Mouse (Mus musculus): ENCODE measurements around the gene Ndufs3. TPM values are rescaled to one million over a fixed set of nuclear protein-coding genes. Genes with fewer than 3 reads are reported as not detected.
"Not testable (repeated sequence)": the region's sequence is repeated elsewhere in the genome, so short reads cannot be mapped to it uniquely, and the experiment has no call there.

Gene Ndufs3
- polyA plus RNA-seq, 1 experiment from 2014 or later, result 190 TPM

DNA sequence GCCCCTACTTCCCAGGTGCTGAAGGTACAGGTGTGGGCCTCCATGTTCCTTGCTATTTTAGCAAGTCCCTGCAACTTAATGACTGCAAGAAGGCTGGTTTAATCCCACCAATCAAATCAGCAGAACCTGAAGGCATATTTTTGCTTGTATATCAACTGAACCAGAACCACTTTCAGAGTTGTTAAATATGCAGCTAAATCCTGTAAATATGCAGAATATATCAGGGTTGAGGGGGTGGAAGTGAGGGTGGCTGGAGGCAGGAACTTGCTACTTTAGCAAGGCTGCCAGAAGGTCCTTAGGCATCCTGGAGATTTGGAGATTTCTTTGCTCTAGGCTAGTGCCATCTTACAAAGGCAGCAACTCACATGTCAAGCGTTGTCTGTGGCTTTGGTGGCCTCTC lies 10.9 kb upstream of the Ndufs3 start:
- H3K4me3 ChIP-seq (ENCODE audit: low read depth, low read length), result no peak overlapping the region
- no peak overlapping the region for H3K27ac ChIP-seq (ENCODE audit: low read depth, low read length)
- H3K4me1 ChIP-seq (replicated peaks; ENCODE audit: control insufficient read depth, insufficient read depth, low read length), result peaks cover 2% of the 10 kb centered on the region; the same call in 1 of the 2 replicates
- no peaks in the 10 kb centered on the region for H3K9me3 ChIP-seq (ENCODE audit: control insufficient read depth, low read length)
- no peak overlapping the region for H3K9ac ChIP-seq (ENCODE audit: low read length)
- H3K36me3 ChIP-seq (ENCODE audit: control insufficient read depth, insufficient read depth, low read length), result no peaks in the 10 kb centered on the region; the same call in 1 of the 2 replicates
- no peak overlapping the region for H3K4me2 ChIP-seq (ENCODE audit: low read depth, low read length, severe bottlenecking)
- WGBS, result 88% methylated on average over 1 of the region's 1 CpGs
- DNase-seq (ENCODE audit: low spot score) (no peak), ATAC-seq (replicated peaks; ENCODE audit: low FRiP score) (no peak)
- no peaks in the 10 kb centered on the region for H3K27me3 ChIP-seq (ENCODE audit: control insufficient read depth, insufficient read depth, low read length)

DNA sequence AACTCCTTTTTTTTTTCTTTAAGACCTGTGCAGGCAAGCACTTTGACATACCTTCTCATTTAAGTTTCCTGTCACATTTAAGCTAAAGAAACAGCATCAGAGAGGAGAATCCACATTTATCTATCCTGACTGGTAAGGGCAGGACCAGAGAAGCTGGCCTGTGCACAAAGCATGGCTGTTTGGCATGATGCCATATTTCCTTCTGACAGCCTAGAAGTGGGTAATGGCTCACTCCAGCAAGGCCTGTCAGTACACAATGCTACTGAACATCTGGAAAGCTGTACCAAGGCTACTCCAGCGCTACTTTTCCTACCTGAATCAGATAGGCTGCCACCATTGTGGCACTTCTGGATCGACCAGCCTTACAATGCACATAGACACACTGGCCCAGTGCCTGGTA lies 9.0 kb upstream of the Ndufs3 start:
- no peak overlapping the region for H3K9ac ChIP-seq (ENCODE audit: low read length)
- H3K27me3 ChIP-seq (ENCODE audit: control insufficient read depth, insufficient read depth, low read length), result no peaks in the 10 kb centered on the region
- ATAC-seq (replicated peaks; ENCODE audit: low FRiP score) (no peak), DNase-seq (ENCODE audit: low spot score) (no peak)
- H3K36me3 ChIP-seq (ENCODE audit: control insufficient read depth, insufficient read depth, low read length), result no peaks in the 10 kb centered on the region; the same call in 1 of the 2 replicates
- H3K27ac ChIP-seq (ENCODE audit: low read depth, low read length), result no peak overlapping the region
- H3K4me3 ChIP-seq (ENCODE audit: low read depth, low read length), result no peak overlapping the region
- H3K4me2 ChIP-seq (ENCODE audit: low read depth, low read length, severe bottlenecking), result no peak overlapping the region
- H3K4me1 ChIP-seq (replicated peaks; ENCODE audit: control insufficient read depth, insufficient read depth, low read length), result peaks cover 2% of the 10 kb centered on the region; the same call in 1 of the 2 replicates
- WGBS, result 87% methylated on average over 2 of the region's 2 CpGs
- H3K9me3 ChIP-seq (ENCODE audit: control insufficient read depth, low read length), result no peaks in the 10 kb centered on the region

DNA sequence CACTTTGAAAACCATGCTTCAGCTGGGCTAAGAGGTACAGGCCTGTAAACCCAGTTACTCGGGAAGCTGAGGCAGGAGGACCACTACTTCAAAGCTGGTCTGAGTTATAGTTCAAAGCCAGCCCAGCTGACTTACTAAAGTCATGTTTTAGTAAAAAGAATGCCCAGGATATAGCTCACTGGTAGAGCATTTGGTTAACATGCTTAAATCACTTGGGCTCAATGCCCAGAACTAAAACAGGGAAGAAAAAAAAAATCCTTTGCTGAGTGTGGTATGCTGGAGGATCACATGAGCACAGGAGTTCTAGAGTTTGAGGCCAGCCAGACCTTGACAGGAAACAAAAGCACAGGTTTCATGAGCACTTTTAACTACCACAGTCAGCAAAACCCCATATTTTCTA lies 7.0 kb upstream of the Ndufs3 start:
- H3K27ac ChIP-seq (ENCODE audit: low read depth, low read length), result no peak overlapping the region
- no peak overlapping the region for H3K4me3 ChIP-seq (ENCODE audit: low read depth, low read length)
- WGBS, result 90% methylated on average over 1 of the region's 1 CpGs
- H3K9ac ChIP-seq (ENCODE audit: low read length), result no peak overlapping the region
- H3K4me1 ChIP-seq (replicated peaks; ENCODE audit: control insufficient read depth, insufficient read depth, low read length), result 0 out of 2 replicates have a peak, but pooled peaks cover 1% of the 10 kb centered on the region
- H3K36me3 ChIP-seq (ENCODE audit: control insufficient read depth, insufficient read depth, low read length), result no peaks in the 10 kb centered on the region; the same call in 1 of the 2 replicates
- no peak for DNase-seq (ENCODE audit: low spot score)
- no peak overlapping the region for H3K4me2 ChIP-seq (ENCODE audit: low read depth, low read length, severe bottlenecking)
- H3K9me3 ChIP-seq (ENCODE audit: control insufficient read depth, low read length), result no peaks in the 10 kb centered on the region
- ATAC-seq (replicated peaks; ENCODE audit: low FRiP score), result no peak
- no peaks in the 10 kb centered on the region for H3K27me3 ChIP-seq (ENCODE audit: control insufficient read depth, insufficient read depth, low read length)

DNA sequence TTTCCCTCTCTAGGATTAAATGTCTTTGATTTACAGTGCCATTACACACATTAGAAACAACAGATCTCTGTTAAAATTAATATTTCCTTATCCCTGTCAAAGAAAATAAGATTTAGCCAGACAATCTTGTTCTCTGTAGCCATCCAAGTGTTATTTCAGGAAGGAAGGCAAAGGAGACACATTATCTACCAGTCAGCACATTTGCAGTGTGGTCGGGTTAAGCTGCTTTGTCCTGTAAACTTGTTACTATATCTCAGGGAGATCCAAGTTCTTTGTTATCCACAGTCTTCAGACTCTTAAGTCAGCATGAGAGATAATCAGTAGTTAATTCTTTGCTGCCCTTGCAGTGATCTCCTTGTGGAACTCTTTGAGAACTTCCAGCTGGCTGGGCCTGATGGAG lies 6.2 kb upstream of the Ndufs3 start:
- DNase-seq (ENCODE audit: low spot score) (no peak), ATAC-seq (replicated peaks; ENCODE audit: low FRiP score) (no peak)
- no peak overlapping the region for H3K4me2 ChIP-seq (ENCODE audit: low read depth, low read length, severe bottlenecking)
- 0 out of 2 replicates have a peak, but pooled peaks cover 4% of the 10 kb centered on the region for H3K4me1 ChIP-seq (replicated peaks; ENCODE audit: control insufficient read depth, insufficient read depth, low read length)
- no peak overlapping the region for H3K4me3 ChIP-seq (ENCODE audit: low read depth, low read length)
- no peak overlapping the region for H3K9ac ChIP-seq (ENCODE audit: low read length)
- no peak overlapping the region for H3K27ac ChIP-seq (ENCODE audit: low read depth, low read length)
- 91% methylated on average over 1 of the region's 1 CpGs for WGBS
- H3K36me3 ChIP-seq (ENCODE audit: control insufficient read depth, insufficient read depth, low read length), result no peaks in the 10 kb centered on the region; the same call in 1 of the 2 replicates
- no peaks in the 10 kb centered on the region for H3K9me3 ChIP-seq (ENCODE audit: control insufficient read depth, low read length)
- no peaks in the 10 kb centered on the region for H3K27me3 ChIP-seq (ENCODE audit: control insufficient read depth, insufficient read depth, low read length)

DNA sequence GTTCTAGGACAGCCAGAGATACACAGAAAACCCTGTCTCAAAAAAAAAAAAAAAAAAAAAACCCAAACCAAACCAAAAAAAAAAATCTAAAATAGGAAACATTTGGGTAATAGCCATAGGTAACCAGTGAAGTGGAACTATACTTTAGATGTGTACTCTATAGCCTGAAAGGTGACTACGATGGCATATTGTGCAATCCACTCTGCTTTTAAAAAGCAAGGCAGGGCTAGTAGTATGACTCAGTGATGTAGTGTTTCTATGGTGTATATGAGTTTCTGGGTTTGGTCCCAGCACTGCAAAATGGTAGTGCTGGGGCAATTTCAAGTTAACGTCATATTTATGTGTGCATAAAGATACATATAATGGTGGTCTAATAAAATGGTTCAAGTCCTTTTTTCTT lies 2.1 kb upstream of the Ndufs3 start:
- no peaks in the 10 kb centered on the region for H3K27me3 ChIP-seq (ENCODE audit: control insufficient read depth, insufficient read depth, low read length)
- DNase-seq (ENCODE audit: low spot score), result no peak
- H3K36me3 ChIP-seq (ENCODE audit: control insufficient read depth, insufficient read depth, low read length), result no peaks in the 10 kb centered on the region; the same call in 1 of the 2 replicates
- no peak overlapping the region for H3K4me2 ChIP-seq (ENCODE audit: low read depth, low read length, severe bottlenecking)
- peaks cover 13% of the 10 kb centered on the region for H3K4me1 ChIP-seq (replicated peaks; ENCODE audit: control insufficient read depth, insufficient read depth, low read length)
- ATAC-seq (replicated peaks; ENCODE audit: low FRiP score), result no peak
- H3K9me3 ChIP-seq (ENCODE audit: control insufficient read depth, low read length), result no peaks in the 10 kb centered on the region
- WGBS, result 94% methylated on average over 2 of the region's 2 CpGs
- H3K27ac ChIP-seq (ENCODE audit: low read depth, low read length), result no peak overlapping the region
- H3K9ac ChIP-seq (ENCODE audit: low read length), result no peak overlapping the region
- H3K4me3 ChIP-seq (ENCODE audit: low read depth, low read length), result no peak overlapping the region

DNA sequence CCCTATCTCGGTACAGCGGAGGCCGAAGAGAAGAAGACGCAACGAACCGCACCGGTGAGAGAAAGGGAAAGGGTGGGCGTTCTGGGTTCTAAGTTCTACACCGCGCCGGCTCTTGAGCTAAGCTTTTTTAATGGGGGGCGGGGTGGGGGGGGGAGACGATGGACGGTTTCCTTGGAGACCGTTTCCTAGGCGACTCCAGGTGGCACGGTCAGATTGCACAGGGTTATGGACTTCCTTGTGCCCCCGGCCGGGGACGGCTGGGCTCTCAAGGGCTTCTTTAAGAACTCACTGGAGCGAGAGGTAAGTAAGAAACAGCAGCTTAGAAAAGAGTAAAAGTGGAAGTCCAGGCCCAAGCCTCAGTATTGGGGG lies 213 bp upstream of the Ndufs3 start:
- 0% methylated on average over 21 of the region's 21 CpGs for WGBS
- H3K4me3 ChIP-seq (ENCODE audit: low read depth, low read length), result peak overlapping the region; percentile 88
- no peaks in the 10 kb centered on the region for H3K27me3 ChIP-seq (ENCODE audit: control insufficient read depth, insufficient read depth, low read length)
- H3K27ac ChIP-seq (ENCODE audit: low read depth, low read length), result peak overlapping the region; percentile 88
- H3K9me3 ChIP-seq (ENCODE audit: control insufficient read depth, low read length), result no peaks in the 10 kb centered on the region
- H3K9ac ChIP-seq (ENCODE audit: low read length), result peak overlapping the region; percentile 97
- DNase-seq (ENCODE audit: low spot score), result peak; percentile 84
- ATAC-seq (replicated peaks; ENCODE audit: low FRiP score), result peak; percentile 83
- peaks cover 13% of the 10 kb centered on the region for H3K4me1 ChIP-seq (replicated peaks; ENCODE audit: control insufficient read depth, insufficient read depth, low read length)
- H3K4me2 ChIP-seq (ENCODE audit: low read depth, low read length, severe bottlenecking), result peak overlapping the region; percentile 54
- H3K36me3 ChIP-seq (ENCODE audit: control insufficient read depth, insufficient read depth, low read length), result no peaks in the 10 kb centered on the region; the same call in 1 of the 2 replicates

DNA sequence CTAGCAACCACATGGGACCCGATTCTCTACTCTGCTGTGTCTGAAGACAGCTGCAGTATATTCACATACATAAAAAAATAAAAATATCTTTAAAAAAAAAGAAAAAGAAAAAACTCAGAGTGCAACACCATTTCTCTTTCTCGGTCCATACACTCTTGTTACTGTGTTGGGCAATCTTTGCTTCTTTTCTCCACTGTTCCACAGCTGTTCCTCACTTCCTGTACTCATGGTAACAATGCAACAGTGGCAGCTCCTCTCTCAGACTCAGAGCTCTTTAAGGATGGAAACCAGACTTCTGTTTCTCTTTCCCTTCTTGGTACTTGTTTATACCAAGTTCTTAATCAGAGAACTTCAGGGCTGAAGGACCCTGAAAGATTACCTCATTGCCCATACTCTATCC lies 1.2 kb downstream of the Ndufs3 start:
- H3K4me3 ChIP-seq (ENCODE audit: low read depth, low read length), result peak overlapping the region; percentile 88
- no peaks in the 10 kb centered on the region for H3K27me3 ChIP-seq (ENCODE audit: control insufficient read depth, insufficient read depth, low read length)
- ATAC-seq (replicated peaks; ENCODE audit: low FRiP score) (no peak), DNase-seq (ENCODE audit: low spot score) (no peak)
- H3K9ac ChIP-seq (ENCODE audit: low read length), result peak overlapping the region; percentile 97
- H3K4me1 ChIP-seq (replicated peaks; ENCODE audit: control insufficient read depth, insufficient read depth, low read length), result peaks cover 13% of the 10 kb centered on the region
- no peak overlapping the region for H3K27ac ChIP-seq (ENCODE audit: low read depth, low read length)
- H3K4me2 ChIP-seq (ENCODE audit: low read depth, low read length, severe bottlenecking), result peak overlapping the region; percentile 54
- WGBS, result 91% methylated on average over 2 of the region's 2 CpGs
- H3K9me3 ChIP-seq (ENCODE audit: control insufficient read depth, low read length), result no peaks in the 10 kb centered on the region
- H3K36me3 ChIP-seq (ENCODE audit: control insufficient read depth, insufficient read depth, low read length), result no peaks in the 10 kb centered on the region; the same call in 1 of the 2 replicates

DNA sequence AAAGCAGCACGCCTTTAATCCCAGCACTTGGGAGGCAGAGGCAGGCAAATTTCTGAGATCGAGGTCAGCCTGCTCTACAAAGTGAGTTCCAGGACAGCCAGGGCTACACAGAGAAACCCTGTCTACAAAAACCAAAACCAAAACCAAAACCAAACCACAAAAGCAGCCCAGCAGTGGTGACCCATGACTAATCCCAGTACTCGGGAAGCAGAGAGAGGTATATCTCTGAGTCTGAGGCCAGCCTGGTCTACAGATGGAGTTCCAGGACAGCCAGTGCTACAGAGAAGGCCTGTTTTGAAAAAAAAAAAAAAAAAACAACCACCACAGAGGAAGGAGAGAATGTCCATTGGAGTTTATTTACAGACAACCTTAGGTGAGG lies 10.3 kb downstream of the Ndufs3 start:
- H3K9ac ChIP-seq (ENCODE audit: low read length); H3K27me3 ChIP-seq (ENCODE audit: control insufficient read depth, insufficient read depth, low read length); H3K27ac ChIP-seq (ENCODE audit: low read depth, low read length); H3K4me1 ChIP-seq (replicated peaks; ENCODE audit: control insufficient read depth, insufficient read depth, low read length); H3K4me2 ChIP-seq (ENCODE audit: low read depth, low read length, severe bottlenecking); ATAC-seq (replicated peaks; ENCODE audit: low FRiP score); H3K9me3 ChIP-seq (ENCODE audit: control insufficient read depth, low read length); DNase-seq (ENCODE audit: low spot score); H3K36me3 ChIP-seq (ENCODE audit: control insufficient read depth, insufficient read depth, low read length); H3K4me3 ChIP-seq (ENCODE audit: low read depth, low read length): not testable (repeated sequence)
- WGBS, result 91% methylated on average over 3 of the region's 3 CpGs

DNA sequence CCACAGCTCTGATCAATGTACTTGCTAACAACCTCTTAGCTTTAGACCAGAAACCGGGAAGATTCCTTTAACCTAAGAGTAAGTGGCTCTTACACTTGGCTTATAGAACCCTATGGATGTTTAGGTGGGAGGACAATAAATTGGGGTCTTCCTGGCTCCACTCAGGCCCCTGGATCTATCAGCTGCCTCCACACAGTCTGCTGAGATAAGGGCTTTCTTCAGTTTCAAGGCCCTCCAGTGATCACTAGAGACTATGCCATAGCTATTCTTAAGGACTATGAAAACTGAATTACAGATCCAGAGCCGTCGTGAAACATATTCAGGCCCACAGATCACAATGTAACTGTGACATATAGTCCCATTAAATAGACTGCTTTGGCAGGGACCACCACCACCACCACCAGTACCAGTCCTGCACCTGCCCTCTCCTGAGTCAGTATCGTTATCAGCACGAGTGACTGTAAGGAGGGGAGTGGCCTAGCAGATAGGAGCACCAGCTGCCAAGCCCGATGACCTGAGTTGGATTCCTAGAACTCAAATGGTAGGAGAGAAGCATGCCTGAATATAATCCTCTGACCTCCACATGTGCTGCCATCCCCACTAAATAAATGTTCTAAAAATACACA lies 10.8 kb downstream of the Ndufs3 start:
- no peaks in the 10 kb centered on the region for H3K9me3 ChIP-seq (ENCODE audit: control insufficient read depth, low read length)
- H3K27me3 ChIP-seq (ENCODE audit: control insufficient read depth, insufficient read depth, low read length), result peaks cover 12% of the 10 kb centered on the region
- ATAC-seq (replicated peaks; ENCODE audit: low FRiP score) (no peak), DNase-seq (ENCODE audit: low spot score) (no peak)
- peaks cover 6% of the 10 kb centered on the region; the same call in 1 of the 2 replicates for H3K4me1 ChIP-seq (replicated peaks; ENCODE audit: control insufficient read depth, insufficient read depth, low read length)
- peaks cover 6% of the 10 kb centered on the region; the same call in 1 of the 2 replicates for H3K36me3 ChIP-seq (ENCODE audit: control insufficient read depth, insufficient read depth, low read length)
- 93% methylated on average over 6 of the region's 6 CpGs for WGBS
- H3K27ac ChIP-seq (ENCODE audit: low read depth, low read length), result no peak overlapping the region
- H3K4me3 ChIP-seq (ENCODE audit: low read depth, low read length), result no peak overlapping the region
- H3K4me2 ChIP-seq (ENCODE audit: low read depth, low read length, severe bottlenecking), result no peak overlapping the region
- no peak overlapping the region for H3K9ac ChIP-seq (ENCODE audit: low read length)

Measured in forebrain, embryonic 11.5 days (tissue).